Mouse (Mus musculus) erythroblast, embryonic 14.5 days (primary cell): Measurements from ENCODE around the gene Hdhd5.

Source experiments
- GATA1 ChIP-seq: IDR thresholded peaks from 2 replicates; pipeline ENCODE4 v1.6.1; 2012; ENCODE audit warnings: low read length, inconsistent platforms, mixed read lengths
- TAL1 ChIP-seq: IDR thresholded peaks from 3 replicates; pipeline ENCODE4 v1.6.1; 2012; ENCODE audit warnings: low read length, inconsistent platforms, mixed read lengths

DNA sequence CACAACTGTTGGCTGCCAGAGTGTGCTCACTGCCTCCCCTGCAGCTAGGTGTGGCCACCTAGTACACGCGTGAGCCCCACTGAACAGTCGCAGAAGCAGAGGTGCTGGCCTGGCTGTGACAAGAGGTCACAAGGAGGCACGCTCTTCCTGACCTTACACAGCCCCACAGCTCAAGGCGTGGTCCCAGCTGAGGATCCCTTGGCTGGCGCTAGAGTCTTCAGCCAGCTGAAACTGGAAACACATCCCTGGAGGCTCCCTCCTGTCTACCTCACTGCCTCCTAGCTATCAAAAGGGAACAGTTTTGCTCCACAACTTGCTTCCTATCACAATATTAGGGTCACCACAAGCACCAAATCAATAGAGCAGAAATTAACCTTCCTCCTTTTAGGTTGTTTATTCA, 19.9 kb downstream of the Hdhd5 start:
- TF ChIP-seq TAL1 (no peak), GATA1 (no peak)
